Mouse (Mus musculus) layer of hippocampus, adult 11-12 months (tissue): ENCODE data around the gene Nkapd1.
"Not testable (repeated sequence)": the region's sequence is repeated elsewhere in the genome, so short reads cannot be mapped to it uniquely, and the experiment has no call there.

Source experiments
- DNase-seq: peaks from one replicate; pipeline ENCODE4 v3.0.0; 2022; ENCODE audit warnings: low spot score

The Nkapd1 gene

DNA sequence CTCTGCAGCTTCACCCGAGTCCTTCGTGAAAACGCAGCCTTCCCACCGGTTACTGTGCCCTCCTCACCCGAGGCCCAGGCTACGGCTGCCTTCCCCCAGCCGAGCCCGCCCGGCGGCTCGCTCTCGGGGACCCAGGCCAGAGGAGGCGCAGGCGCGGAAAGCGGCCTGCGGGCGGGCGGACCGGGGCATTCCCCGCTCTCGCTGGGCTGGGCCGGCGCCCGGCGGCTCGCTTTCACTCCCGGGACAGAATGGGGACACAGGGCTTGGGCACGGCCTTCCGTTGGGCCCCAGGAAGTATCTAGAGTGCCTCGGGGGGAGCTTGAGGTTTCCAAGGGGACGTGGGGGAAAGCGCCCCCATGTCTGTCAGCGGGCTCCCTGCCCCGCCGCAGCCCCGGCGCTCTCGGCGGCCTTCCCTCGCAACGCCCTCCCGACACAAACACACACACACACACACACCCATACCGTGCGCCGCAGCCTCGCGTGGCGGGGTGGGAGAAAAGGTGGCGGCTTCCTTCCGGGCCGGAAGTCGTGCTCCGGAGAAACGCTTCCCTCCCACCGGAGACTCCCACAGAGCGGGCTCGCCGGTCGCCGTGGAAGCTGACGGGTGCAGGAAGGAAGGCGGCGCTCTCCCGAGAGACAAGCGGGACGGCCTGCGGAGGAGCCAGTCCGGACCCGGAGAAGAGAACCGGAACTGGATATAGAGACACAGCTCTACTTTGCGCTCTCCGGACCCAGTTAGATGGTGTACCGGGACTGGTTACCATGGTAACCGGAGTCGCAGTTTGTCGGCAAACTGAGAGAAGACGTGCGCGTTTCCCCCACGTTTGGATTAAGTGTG, at the start of gene Nkapd1, which contains the start of gene Pih1d2:
TSS of gene Nkapd1 (minus strand) at position 699 of the 838 bp plus-strand sequence.
TSS of gene Pih1d2 (plus strand) at position 556 of the 838 bp plus-strand sequence.
- peak; percentile 91 for DNase-seq

DNA sequence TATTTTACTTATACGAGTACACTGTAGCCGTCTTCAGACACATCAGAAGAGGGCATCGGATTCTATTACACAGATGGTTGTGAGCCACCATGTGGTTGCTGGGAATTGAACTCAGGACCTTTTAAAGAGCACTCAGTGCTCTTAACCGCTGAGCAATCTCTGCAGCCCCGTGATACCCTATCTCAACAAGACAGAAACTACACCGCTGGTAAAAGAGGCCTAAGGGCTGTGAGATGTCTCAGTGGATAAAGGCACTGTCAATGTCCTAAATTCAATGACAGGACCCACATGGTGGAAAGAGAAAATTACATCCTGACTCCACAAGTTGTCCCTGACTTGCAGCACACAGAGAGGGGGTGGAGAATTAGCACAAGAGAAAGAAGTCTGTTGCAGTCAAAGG, 49.2 kb upstream of the Nkapd1 start:
- no peak for DNase-seq

DNA sequence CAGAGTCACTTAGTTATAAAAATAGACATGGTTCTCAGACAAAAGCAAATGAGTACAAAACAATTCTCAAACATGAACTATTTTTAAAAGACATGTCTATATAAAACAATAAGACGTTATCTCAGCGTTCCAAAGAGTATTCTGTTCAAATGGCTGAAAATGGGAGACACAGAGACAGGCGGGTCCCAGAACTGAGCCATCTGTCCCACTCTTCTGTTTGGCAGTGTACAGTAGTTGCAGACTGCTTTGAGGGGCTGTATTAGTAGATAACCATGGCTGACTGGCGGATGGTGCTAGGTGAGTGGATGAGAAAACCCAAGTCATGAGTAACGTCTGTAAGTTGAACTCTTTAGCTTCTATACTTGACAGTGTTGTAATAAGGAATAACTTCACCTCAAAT, 47.6 kb upstream of the Nkapd1 start:
- peak; percentile 36 for DNase-seq

DNA sequence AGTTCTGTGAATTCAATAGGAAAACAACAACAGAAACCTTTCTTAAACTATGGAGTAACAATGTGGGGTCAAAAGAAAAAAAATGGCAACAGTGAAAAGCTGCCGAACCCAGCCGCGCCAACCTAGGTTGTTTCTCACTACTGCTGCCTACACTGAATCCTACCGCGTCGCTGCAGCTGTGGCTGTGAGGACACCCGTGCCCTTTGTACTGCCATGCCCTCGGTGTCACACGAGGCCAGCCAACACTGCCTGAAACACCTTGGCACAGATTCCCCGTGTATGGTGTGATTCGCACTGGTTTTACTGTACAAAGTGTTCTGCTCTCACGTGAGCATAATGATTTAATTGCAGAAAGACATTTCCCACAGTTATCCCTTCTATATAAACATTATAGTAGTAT, 43.2 kb upstream of the Nkapd1 start:
- peak; percentile 18 for DNase-seq

DNA sequence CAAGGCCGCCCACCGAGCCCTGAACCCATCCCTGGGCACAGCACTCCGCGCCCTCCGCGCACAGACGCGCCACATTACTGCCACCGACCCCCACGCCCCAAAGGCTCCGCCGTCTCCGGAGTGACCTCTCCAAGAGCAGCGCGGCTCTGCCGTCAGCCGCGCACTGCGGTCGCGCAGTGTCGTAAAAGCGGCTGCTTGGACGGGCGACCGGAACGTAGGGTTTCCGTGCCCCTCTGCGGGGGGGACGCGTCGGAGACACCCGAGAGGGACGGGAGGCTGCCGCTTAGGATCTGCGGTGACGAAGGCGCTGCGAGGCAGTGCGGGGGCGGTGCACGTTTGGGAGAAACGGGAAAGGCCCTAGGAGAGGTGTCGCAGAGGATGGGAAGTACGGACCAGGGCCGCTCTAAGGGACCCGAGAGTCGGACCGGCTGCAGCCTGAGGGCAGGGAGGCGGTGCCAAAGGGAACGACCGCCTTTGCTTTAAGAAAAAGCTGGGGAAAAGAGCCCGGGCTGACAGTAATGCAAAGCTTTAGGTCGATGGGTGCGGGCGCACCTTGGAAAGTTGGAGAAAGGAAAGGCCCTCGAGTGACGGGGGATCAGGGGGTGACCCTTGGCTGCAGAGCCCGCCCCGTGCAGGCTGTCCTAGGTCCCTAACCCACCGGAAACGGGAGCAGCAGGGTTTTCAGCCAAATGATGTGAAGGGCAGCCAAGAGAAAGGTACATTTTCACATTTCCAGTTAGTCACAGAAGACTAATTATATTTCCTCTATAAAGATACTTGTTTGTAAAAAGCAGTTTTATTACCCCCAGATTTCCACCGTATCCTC, 42.3 kb upstream of the Nkapd1 start, which contains the start of gene Dlat:
TSS of gene Dlat (minus strand) at position 389 of the 826 bp plus-strand sequence.
- DNase-seq, result peak; percentile 89

DNA sequence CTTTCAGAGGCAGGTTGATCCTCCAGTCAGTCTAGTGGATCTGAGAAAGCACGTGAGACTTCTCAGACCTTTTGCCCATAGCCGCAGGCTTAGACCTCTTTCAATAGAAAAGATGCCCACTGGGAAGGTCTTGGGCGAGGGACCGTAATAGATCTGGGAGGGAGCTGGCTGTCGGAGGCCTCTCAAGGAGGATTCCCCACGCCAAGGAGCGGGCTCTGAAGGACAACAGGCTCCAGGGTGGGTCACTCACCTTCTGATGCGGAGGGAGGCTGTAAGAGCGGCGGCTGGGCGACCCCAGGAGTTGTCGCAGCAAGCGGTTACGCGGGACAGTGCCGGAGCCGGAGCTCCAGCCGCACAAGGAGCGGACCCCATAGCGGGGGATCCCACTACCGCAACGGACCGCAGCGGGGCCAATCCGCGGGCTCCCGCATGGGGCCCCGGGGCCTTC, 41.7 kb upstream of the Nkapd1 start:
- no peak for DNase-seq

DNA sequence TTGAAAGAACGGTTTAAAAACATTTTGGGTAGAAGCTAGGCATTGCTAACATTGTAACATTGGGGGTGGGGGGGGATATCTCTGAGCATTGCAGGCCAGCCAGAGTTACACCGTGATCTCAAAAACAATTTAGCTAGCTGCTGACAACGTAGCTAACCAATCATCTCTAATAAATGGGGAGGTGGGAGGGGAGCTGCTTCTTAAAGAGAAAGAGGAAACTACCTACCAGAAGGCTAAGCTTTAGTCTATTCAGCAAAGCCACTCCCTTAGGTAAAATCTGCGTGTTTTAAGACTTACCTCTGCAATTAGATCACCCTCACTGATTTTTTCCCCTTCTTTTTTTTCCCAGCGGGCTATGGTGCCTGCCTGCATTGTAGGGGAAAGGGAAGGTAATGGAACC, 41.1 kb upstream of the Nkapd1 start:
- DNase-seq, result no peak

DNA sequence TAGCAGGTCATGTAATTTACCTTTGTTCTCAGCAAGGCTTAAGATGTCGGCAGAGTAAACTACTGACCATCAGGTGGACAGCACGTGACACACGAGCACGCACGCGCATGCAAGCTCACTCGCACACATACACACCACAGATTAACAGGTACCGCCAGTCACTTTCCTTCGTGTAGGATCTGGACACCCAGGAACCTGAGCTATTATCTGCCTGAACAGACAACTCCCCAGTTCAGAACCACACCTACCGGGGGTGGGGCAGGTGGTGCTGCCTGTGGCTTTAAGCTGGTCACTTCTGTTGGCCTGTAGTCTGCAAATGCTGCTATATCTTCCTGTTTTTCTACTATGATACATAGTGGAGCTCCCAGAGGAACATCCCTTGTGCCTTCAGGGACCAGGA, 33.2 kb upstream of the Nkapd1 start:
- DNase-seq, result no peak

DNA sequence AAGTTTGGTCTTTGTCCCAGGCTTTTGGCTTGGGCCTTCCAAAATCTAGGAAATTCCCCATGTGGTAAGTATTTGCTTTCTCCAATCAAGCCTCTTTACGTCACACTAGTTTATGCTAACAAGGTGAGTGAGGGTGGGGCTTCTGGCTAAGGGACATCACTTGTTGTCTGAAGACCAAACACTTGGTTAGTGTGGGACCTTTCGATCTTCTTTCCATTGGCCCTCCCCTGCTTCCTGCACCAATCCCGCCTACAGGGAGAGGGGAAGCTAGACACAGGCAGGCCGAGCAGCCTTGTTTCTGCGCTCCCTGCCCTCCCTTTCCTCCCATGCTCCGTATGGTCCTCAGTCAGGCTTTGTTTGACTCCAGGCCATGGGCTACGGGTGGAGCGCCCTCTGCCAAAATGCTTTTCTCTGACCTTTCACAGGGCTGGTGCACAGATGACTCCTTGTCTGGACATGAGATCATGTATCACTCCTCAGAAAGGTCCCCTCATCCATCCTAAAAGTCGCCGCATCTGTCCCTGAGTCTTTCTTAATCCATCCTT, 29.6 kb upstream of the Nkapd1 start:
- no peak for DNase-seq

DNA sequence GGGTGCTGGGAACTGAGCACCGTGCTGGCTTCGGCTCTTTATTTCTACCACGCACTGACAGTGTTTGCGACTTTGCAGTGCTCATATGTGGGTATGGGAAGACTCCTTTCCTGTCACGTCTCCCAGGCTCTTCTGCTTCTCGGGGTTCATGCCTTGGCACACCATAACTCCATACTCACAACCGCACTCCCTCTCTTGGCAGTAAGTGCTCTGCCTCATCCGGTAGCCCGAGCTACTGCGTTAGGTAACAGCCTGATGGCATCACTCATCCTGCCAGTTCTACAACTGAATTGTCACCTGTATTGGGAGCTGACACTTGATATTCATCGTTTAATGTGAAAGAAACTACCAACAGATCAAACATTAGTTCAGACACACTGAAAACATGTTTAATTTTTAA, 17.0 kb upstream of the Nkapd1 start:
- DNase-seq, result no peak

DNA sequence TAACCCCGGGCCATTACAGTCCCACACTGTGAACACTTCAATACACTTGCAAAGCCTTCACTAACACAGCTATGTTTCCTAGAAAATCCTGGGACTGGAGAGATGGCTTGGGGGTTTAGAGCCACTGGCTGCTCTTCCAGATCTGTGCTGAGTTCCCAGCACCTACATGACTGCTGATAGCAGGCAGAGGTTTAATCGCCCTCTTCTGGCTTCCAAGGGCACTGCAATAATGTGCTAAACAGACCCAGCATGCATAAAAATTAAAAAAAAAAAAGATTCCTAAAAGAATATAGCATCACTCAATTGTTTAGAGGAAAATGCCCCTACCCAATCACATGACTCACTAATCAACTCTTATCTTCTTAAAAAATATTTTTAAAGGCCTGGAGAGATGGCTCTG, 15.8 kb upstream of the Nkapd1 start:
- DNase-seq, result no peak

DNA sequence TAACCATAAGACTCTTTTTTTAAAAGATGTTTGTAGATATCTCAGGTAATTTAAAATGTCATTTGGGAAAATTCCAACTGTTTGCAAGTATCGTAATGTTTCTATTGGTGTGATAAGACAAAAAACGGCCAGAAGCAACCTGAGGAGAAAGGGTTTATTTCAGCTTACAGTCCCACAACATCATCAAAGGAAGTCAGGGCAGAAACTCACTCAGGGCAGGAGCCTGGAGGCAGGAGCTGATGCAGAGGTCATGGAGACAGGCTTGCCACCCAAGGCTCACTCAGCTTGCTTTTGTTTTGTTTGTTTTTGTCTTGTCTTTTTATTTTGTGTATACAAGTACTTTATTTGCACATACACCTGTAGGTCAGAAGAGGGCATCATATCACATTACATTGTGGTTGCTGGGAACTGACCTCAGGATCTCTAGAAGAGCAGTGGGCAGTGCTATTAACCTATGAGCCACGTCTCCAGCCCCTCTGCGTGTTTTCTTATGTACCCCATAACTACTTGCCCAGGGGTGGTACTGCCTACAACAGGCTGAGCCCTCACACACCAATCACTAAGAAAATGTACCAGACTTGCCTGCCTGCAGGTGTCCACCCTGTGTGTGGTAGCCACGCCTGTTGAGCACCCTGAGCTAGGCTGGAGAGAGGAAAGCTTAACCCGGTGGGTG, 14.9 kb upstream of the Nkapd1 start:
- DNase-seq, result no peak

DNA sequence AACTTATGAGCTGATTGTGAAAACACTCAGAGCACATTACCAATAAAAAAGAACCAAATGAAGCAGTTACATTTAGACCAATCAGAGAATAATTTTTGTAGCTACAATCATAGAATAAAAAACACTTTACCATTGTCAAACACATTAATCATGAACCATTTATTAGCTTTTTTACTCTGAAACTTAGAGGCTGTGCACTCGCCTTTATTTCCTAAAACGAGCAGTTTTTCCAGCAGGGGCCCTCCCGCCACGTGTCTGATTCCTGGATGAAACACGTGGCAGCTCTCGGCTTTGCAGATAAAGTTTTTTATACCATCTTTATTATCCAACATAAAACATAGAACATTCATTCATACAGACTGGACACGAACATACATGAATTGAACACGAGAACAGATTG, 13.6 kb upstream of the Nkapd1 start:
- not testable (repeated sequence) for DNase-seq

DNA sequence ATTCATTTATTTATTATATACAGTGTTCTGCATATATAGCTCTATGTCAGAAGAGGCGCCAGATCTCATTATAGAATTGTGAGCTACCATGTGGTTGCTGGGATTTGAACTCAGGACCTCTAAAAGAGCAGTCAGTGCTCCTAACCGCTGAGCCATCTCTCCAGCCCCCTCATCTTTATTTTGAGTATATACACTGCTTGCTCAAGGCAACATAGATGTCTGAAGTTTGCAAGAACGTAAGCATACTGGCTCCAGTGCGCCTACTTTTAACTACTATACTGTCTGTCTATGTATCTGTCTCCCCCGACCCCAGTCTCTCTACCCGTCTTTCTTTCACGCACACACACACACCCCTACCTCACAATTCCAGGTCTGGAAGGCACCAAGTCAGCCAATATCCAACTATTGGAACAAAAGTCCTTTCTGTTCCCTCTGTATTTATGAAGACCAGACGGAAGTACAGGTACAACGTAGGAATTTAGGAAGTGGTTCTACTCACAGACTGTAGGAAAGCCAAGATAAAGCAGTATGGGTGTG, 598 bp upstream of the Nkapd1 start:
- DNase-seq, result no peak

DNA sequence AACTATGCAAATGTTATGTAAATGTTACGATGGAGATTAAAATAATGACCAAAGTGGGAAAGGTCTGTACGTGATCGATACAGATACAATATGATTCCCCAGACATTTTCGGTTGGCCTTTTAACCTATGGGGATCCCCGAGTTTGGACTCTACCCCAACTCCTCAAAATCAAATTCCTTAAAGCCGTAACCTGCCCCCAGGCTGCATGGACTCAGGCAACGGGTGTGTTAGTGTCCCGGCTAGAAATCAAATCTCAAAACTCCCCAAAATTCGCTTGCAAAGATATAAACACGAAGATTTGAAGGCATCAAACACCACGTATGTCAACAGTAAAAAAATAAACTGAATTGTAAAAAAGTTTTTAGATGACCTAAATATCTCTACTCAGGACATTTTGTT, 1.1 kb downstream of the Nkapd1 start:
- no peak for DNase-seq

DNA sequence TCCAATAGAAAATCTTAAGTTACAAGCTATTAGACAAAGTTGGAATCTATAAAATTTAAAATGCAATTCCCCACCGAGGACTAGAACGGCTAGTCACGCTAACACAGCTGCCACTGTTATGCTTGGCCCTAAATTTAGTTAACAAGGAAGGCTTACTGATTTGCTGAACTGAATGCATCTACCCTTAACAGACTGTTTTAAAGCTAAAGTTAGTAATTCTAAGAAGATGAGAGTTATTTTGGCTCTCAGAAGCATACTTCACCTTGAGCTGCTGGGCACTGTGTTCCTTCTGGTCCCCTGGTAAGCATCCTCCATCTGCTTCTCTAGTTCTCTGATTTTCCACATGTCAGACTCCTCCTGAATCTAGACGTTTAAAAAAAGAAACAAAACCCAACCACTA, 5.1 kb downstream of the Nkapd1 start:
- DNase-seq, result no peak

DNA sequence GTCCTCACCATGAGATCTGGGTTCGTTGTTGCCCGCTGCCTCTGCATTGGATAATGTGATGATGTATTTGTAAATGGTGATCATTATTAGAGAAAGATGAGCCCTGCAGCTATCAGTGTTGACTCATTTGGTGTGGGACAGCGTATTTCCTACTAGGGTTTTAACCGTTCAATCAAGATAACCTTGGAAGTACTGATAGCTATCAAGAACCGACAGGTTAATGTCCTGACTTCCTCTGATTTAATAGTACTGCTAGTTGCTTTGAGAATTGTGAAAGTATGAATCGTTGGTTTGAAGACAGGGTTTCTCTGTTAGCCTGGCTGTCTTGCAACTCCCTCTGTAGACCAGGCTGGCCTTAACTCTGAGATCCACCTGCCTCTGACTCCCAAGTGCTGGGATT, 12.9 kb downstream of the Nkapd1 start:
- DNase-seq, result no peak

DNA sequence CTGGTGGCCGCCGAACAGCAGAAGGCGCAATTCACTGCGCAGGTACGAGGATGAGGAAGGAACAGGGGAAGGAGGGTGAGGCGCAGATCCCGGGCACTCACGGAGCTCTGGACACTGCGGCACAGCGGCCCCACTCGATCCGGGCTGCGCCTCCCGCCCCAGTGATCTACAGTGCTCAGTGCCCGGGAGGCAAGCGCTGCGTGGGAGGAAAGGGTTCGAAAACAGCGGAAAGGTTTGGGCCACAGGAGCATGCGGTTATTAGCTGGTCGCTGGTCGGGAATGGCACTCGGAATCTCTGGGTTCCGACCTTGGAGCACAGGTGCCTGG, 13.3 kb downstream of the Nkapd1 start:
- DNase-seq, result no peak

DNA sequence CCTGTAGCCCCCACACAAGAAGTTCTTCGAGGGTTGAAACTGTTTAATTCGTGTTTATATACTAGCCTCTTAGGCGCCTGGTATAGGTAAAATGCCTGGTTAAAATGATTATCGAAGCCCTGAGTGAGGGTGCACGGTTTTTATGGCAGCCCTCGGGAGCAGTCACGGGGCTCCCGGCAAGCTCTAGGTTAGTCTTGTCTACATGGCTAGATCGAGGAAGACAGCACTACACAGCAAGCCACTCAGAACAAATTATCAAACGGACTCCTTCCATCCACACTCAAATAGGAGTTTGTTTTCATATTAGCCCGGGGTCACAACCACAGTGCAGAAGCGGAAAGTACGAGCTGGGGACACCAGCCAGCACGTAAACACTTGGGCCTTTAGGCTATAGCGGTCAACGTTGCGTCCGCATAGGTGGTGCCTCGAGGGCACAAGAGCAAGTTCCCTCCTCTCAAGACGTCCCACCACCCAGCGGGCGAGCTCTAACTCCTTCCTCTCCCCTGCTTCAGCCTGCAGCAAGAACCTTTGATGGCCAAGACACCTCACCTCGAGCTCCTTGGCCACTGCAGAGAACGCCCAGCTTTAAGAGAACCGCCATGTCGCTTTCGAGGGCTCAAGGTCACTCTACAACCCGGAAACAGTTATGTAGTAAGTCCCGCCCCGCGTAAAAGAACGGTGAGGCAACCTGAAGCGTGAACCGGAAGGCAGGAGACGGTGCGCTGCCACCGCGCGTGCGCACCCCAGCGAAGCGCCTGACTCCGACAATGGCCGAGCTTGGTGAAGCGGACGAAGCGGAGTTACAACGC, 13.9 kb downstream of the Nkapd1 start, which contains the start of the genes Sdhd and Timm8b:
TSS of gene Sdhd (minus strand) at position 624 of the 809 bp plus-strand sequence.
TSS of gene Timm8b (plus strand) at position 722 of the 809 bp plus-strand sequence.
- peak; percentile 96 for DNase-seq

DNA sequence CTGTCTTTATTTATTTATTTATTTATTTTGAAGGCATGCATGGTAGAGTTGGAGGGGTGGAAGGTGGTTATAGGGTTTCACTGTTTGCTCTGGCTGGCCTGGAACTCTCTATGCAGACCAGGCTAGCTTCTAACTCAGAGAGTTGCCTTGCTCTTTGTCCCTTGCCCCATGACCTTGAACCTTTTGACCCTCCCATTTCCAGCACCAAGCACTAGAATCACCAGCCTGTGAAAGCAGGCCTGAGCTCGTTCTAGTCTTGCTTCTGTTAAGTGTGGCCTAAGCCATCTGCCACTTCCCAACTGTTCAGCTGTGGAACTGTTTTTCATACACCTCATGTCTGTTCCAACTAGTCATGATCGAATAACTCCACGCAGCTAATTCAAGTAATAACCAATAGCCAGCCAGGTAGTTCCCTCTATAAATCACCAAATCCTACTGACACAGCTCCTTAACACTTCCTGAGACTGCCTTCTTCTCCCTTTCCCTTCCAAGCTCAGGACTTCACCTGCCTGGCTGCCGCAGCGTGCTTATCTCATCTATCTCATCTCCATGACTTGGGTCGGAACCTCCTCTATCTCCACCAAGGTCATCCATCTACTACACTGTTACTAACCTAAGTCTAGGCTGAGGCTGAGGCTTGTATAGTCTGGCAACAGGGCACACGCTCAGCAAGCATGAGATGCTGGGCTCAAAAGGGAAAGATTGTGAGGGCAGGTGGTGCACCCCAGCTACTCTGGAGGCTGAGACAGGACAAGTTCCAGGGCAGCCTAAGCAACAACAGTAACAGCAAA, 15.0 kb downstream of the Nkapd1 start:
- no peak for DNase-seq
